Mouse (Mus musculus): Measurements from ENCODE around the gene Pacsin2. TPM values are rescaled to one million over a fixed set of nuclear protein-coding genes. Genes with fewer than 3 reads are reported as not detected.
A peak's percentile ranks its signal among the peaks of the same experiment; 100 is the strongest.

The Pacsin2 gene
- total and polyA plus RNA-seq, 3 experiments = 48.4 to 85.5 (median 53.7) TPM

DNA sequence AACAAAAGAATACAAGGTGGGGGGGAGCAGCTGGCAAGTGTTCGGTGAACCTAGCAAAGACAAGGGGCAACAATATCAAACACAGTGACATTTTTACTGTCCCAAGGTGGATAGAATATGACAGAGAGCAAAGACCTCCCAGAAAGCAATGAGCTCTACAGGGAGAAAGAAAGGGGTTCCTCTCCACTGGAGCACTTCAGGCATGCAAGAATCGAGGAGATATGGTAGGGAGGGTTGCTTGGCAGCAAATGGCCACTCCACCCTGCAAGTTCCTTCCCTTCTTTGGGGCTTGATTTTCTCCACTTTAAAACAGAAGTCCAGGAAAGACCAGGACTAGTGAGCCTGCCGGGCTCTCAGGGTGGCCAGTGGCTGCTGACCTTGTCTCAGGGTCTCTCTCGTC lies 1.9 kb upstream of the Pacsin2 start:
- TF ChIP-seq POLR2AphosphoS2 (IDR thresholded peaks at IDR 0.05; ENCODE audit: low read depth, low read length) (no peak), CHD2 (IDR thresholded peaks at IDR 0.05; ENCODE audit: low read length) (no peak), SMC3 (IDR thresholded peaks at IDR 0.05; ENCODE audit: low read depth, low read length) (no peak), GABPA (IDR thresholded peaks at IDR 0.05; ENCODE audit: insufficient replicate concordance, low read depth, low read length) (no peak), HCFC1 (IDR thresholded peaks at IDR 0.05; ENCODE audit: low read depth, low read length) (no peak), ZNF384 (IDR thresholded peaks at IDR 0.05; ENCODE audit: low read depth, low read length) (no peak), TBP (conservative IDR thresholded peaks at IDR 0.05; ENCODE audit: low read depth, low read length) (no peak), RAD21 (IDR thresholded peaks at IDR 0.05; ENCODE audit: low read depth, low read length) (no peak), MAFK (IDR thresholded peaks at IDR 0.05; ENCODE audit: insufficient replicate concordance, low read length) (no peak), MYC (IDR thresholded peaks at IDR 0.05; ENCODE audit: low read depth, low read length) (no peak), NELFE (IDR thresholded peaks at IDR 0.05; ENCODE audit: low read depth, low read length) (no peak), MXI1 (IDR thresholded peaks at IDR 0.05; ENCODE audit: low read depth, low read length) (no peak), JUN (IDR thresholded peaks at IDR 0.05; ENCODE audit: insufficient read depth, low read depth, low read length) (no peak), MEF2A (IDR thresholded peaks at IDR 0.05; ENCODE audit: borderline replicate concordance, low read depth, low read length) (no peak), EP300 (IDR thresholded peaks at IDR 0.05; ENCODE audit: low read length) (no peak)
- Histone ChIP-seq H3K79me2 (replicated peaks; ENCODE audit: control insufficient read depth, extremely low read depth, insufficient read depth, poor library complexity, severe bottlenecking) (peaks cover 13% of the 10 kb centered on the region), H3K4me1 (ENCODE audit: control insufficient read depth in 1 of 2, insufficient read depth in 2 of 2) (peaks cover 6 to 30% of the 10 kb centered on the region in 2 experiments), H3K4me2 (ENCODE audit: insufficient read depth, low read depth, poor library complexity, severe bottlenecking) (no peak overlapping the region), H3K9me3 (replicated peaks; ENCODE audit: low read length) (no peaks in the 10 kb centered on the region), H3K36me3 (replicated peaks in 1 of 2; ENCODE audit: control insufficient read depth in 1 of 2, insufficient read depth in 1 of 2, low read length in 1 of 2) (peaks cover 0 to 2% of the 10 kb centered on the region in 2 experiments), H3K9ac (ENCODE audit: insufficient read depth, low read depth) (no peak overlapping the region), H3K27ac (ENCODE audit: insufficient read depth, low read depth) (no peak overlapping the region), H3K27me3 (replicated peaks) (no peaks in the 10 kb centered on the region), H3K4me3 (replicated peaks in 1 of 3; ENCODE audit: low read depth in 2 of 3, low read length in 2 of 3, poor library complexity in 1 of 3) (no peak overlapping the region)
- no peak for DNase-seq (ENCODE audit: extremely low read depth)
- dilution Hi-C loops (cut with MboI; ENCODE audit: extremely low pct_ligation_motif_present, extremely low pct_unique_long_range_greater_than_20kb, low sequenced_read_pairs) (no loop called here), in situ Hi-C loops (cut with MboI; ENCODE audit: low pct_ligation_motif_present, low pct_unique_long_range_greater_than_20kb, low sequenced_read_pairs) (no loop called here)

DNA sequence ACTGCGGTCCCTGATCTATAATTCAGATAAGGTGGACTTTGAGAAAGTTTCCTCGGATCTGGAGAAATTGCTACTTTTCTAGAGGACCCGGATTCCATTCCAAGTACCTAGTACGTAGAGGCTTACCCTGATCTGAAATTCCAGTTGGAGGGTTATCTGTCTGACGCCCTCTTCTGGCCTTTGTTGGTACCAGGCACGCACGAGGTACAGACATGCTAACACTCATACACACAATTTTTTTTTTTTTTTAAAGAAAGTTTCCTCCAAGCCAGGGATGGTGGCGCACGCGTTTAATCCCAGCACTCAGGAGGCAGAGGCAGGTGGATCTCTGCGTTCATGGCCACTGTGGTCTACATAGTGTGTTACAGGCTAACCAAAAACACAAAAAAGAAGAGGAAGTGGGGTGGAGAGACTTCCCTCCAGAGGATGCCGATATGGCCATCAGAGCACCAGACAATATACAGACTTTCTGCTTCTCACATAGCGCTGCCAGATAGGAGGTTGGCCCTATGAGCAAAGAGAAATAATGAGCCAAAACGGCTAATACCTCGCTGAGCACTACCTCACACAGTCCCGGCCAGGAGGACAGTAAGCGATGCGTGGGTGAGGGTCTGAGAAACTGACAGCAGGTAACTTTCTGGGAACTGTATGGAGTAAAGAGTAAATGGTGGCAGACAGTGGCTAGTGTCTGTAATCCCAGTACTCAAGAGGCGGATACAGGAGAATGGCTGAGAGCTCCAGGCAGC lies 672 bp upstream of the Pacsin2 start:
- TF ChIP-seq MYC (IDR thresholded peaks at IDR 0.05; ENCODE audit: low read depth, low read length) (0 out of 2 replicates have a peak, but pooled peaks have one; percentile 35), ELF1 (IDR thresholded peaks at IDR 0.05; ENCODE audit: low read depth, low read length) (no peak), CTCF (conservative IDR thresholded peaks at IDR 0.05 in 1 of 2, IDR thresholded peaks at IDR 0.05 in 1 of 2; ENCODE audit: low read depth in 2 of 2, low read length in 2 of 2) (peak in 1 of 2 experiments; percentile 42; a peak in 2 of 4 replicates), RCOR1 (conservative IDR thresholded peaks at IDR 0.05; ENCODE audit: low read depth, low read length) (no peak), SMC3 (IDR thresholded peaks at IDR 0.05; ENCODE audit: low read depth, low read length) (0 out of 2 replicates have a peak, but pooled peaks have one; percentile 8)
- no peak overlapping the region; the same call in 1 of the 2 replicates for H3K9ac ChIP-seq (ENCODE audit: insufficient read depth, low read depth)
- peaks cover 0 to 10% of the 10 kb centered on the region in 2 experiments for H3K36me3 ChIP-seq (replicated peaks in 1 of 2; ENCODE audit: control insufficient read depth in 1 of 2, insufficient read depth in 1 of 2, low read length in 1 of 2)
- H3K9me3 ChIP-seq (replicated peaks; ENCODE audit: low read length) = no peaks in the 10 kb centered on the region
- H3K4me2 ChIP-seq (ENCODE audit: insufficient read depth, low read depth, poor library complexity, severe bottlenecking) = 0 out of 2 replicates have a peak overlapping the region, but pooled peaks have one; percentile 7
- dilution Hi-C loops (cut with MboI; ENCODE audit: extremely low pct_ligation_motif_present, extremely low pct_unique_long_range_greater_than_20kb, low sequenced_read_pairs) (no loop called here), in situ Hi-C loops (cut with MboI; ENCODE audit: low pct_ligation_motif_present, low pct_unique_long_range_greater_than_20kb, low sequenced_read_pairs) (no loop called here)
- H3K4me1 ChIP-seq (ENCODE audit: control insufficient read depth in 1 of 2, insufficient read depth in 2 of 2) = peaks cover 6 to 38% of the 10 kb centered on the region in 2 experiments
- H3K79me2 ChIP-seq (replicated peaks; ENCODE audit: control insufficient read depth, extremely low read depth, insufficient read depth, poor library complexity, severe bottlenecking) = peaks cover 15% of the 10 kb centered on the region
- peak overlapping the region in 2 of 3 experiments; percentile 17 to 91 for H3K4me3 ChIP-seq (replicated peaks in 1 of 3; ENCODE audit: low read depth in 2 of 3, low read length in 2 of 3, poor library complexity in 1 of 3)
- no peaks in the 10 kb centered on the region for H3K27me3 ChIP-seq (replicated peaks)
- no peak for DNase-seq (ENCODE audit: extremely low read depth)
- H3K27ac ChIP-seq (ENCODE audit: insufficient read depth, low read depth) = no peak overlapping the region

Measured in CH12.LX (cell line).